Mouse (Mus musculus): ENCODE data around the gene Krtap8-1. TPM values are rescaled to one million over a fixed set of nuclear protein-coding genes. Genes with fewer than 3 reads are reported as not detected.

Krtap8-1 gene
- total and polyA plus RNA-seq, 3 experiments, result not detected

DNA sequence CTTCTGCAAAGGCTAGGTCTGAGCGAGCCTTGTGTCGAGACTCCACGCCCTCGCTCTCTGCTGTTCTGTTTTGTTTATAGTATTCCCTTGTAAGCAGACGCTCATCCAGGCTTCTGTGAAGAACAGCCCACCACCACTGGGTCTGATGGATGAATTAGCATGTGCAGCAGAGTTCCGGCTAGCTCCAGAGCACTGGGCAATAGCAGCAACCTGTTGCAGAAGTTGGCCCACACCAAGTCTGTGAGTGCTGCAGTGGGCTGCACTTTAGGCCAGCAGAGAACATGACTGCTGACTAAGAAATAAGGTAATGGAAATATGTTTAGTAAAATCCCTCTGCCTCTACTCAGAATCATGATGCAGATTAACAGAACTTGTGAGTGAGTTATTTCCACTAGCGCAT is 42.1 kb upstream of the Krtap8-1 start:
- H3K79me2 ChIP-seq (ENCODE audit: control insufficient read depth, insufficient read depth, low read length, poor library complexity), result no peaks in the 10 kb centered on the region

DNA sequence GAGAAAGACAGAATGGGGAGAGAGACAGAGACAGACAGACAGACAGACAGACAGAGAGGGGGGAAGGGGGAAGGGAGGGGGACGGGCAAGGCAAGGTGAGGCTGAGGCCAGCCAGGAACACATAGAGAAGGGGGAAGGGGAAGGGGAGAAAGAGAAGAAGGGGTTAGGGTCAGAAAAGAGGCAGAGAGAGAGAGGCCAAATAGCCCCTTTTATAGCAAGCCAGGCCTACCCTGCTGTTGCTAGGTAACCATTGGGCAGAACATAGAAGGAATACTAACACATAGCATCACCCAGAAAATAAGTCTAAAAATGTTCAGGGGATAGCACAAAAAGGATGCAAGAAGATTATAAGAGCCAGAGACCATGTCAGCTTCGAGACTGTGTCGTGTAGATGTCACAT is 40.6 kb upstream of the Krtap8-1 start:
- no peaks in the 10 kb centered on the region for H3K36me3 ChIP-seq (ENCODE audit: control insufficient read depth in 1 of 2, insufficient read depth in 2 of 2, low read length in 2 of 2)
- TF ChIP-seq MYB (IDR thresholded peaks at IDR 0.05; ENCODE audit: low read depth, low read length) (no peak), POLR2A (IDR thresholded peaks at IDR 0.05; ENCODE audit: control insufficient read depth in 1 of 2, insufficient read depth in 1 of 2, low read depth in 1 of 2, low read length in 2 of 2, poor library complexity in 1 of 2) (no peak), MYC (IDR thresholded peaks at IDR 0.05; ENCODE audit: low read depth, low read length) (no peak), POLR2AphosphoS5 (IDR thresholded peaks at IDR 0.05; ENCODE audit: borderline replicate concordance, low read depth, low read length) (no peak), USF2 (IDR thresholded peaks at IDR 0.05; ENCODE audit: borderline replicate concordance in 1 of 2, insufficient read depth in 1 of 2, low read depth in 1 of 2, low read length in 2 of 2) (no peak), E2F4 (IDR thresholded peaks at IDR 0.05; ENCODE audit: borderline replicate concordance, low read depth, low read length) (no peak), ZMIZ1 (IDR thresholded peaks at IDR 0.05; ENCODE audit: low read depth, low read length) (no peak), ELF1 (IDR thresholded peaks at IDR 0.05; ENCODE audit: low read depth, low read length) (no peak), TCF12 (IDR thresholded peaks at IDR 0.05; ENCODE audit: low read depth, low read length) (no peak), ZC3H11A (IDR thresholded peaks at IDR 0.05; ENCODE audit: low read depth, low read length) (no peak), KAT2A (conservative IDR thresholded peaks at IDR 0.05; ENCODE audit: low read depth, low read length) (no peak), MEF2A (IDR thresholded peaks at IDR 0.05; ENCODE audit: extremely low read depth, insufficient replicate concordance, low read depth, low read length, poor library complexity, severe bottlenecking) (no peak), HCFC1 (IDR thresholded peaks at IDR 0.05; ENCODE audit: low read depth, low read length) (no peak), MAX (IDR thresholded peaks at IDR 0.05; ENCODE audit: low read length) (no peak), SIN3A (IDR thresholded peaks at IDR 0.05; ENCODE audit: low read length) (no peak), MAFK (IDR thresholded peaks at IDR 0.05; ENCODE audit: borderline replicate concordance, low read depth, low read length) (no peak)
- no peak overlapping the region for H3K4me3 ChIP-seq (ENCODE audit: control insufficient read depth in 1 of 2, insufficient read depth in 1 of 2, low read depth in 2 of 2, low read length in 2 of 2)
- H3K27me3 ChIP-seq (ENCODE audit: control insufficient read depth in 1 of 2, insufficient read depth in 2 of 2, low read length in 2 of 2), result no peaks in the 10 kb centered on the region
- no peaks in the 10 kb centered on the region for H3K9me3 ChIP-seq (replicated peaks; ENCODE audit: insufficient read depth, low read length)
- H3K79me2 ChIP-seq (ENCODE audit: control insufficient read depth, insufficient read depth, low read length, poor library complexity), result no peaks in the 10 kb centered on the region
- DNase-seq (ENCODE audit: low read depth, low spot score), result no peak
- no peaks in the 10 kb centered on the region for H3K4me1 ChIP-seq (ENCODE audit: control insufficient read depth in 1 of 2, insufficient read depth in 2 of 2, low read length in 2 of 2)
- H3K9ac ChIP-seq (ENCODE audit: control insufficient read depth, low read depth, low read length, poor library complexity, severe bottlenecking), result no peak overlapping the region
- H3K27ac ChIP-seq (ENCODE audit: control insufficient read depth, low read depth, low read length), result no peak overlapping the region

More for the DNA sequence above, 42.1 kb upstream of the Krtap8-1 start:
- Histone ChIP-seq H3K27me3 (ENCODE audit: control insufficient read depth in 1 of 2, insufficient read depth in 2 of 2, low read length in 2 of 2) (no peaks in the 10 kb centered on the region), H3K9me3 (replicated peaks; ENCODE audit: insufficient read depth, low read length) (no peaks in the 10 kb centered on the region), H3K27ac (ENCODE audit: control insufficient read depth, low read depth, low read length) (no peak overlapping the region), H3K9ac (ENCODE audit: control insufficient read depth, low read depth, low read length, poor library complexity, severe bottlenecking) (no peak overlapping the region), H3K4me3 (ENCODE audit: control insufficient read depth in 1 of 2, insufficient read depth in 1 of 2, low read depth in 2 of 2, low read length in 2 of 2) (no peak overlapping the region), H3K4me1 (ENCODE audit: control insufficient read depth in 1 of 2, insufficient read depth in 2 of 2, low read length in 2 of 2) (no peaks in the 10 kb centered on the region), H3K36me3 (ENCODE audit: control insufficient read depth in 1 of 2, insufficient read depth in 2 of 2, low read length in 2 of 2) (no peaks in the 10 kb centered on the region)
- no peak for DNase-seq (ENCODE audit: low read depth, low spot score)
- TF ChIP-seq USF2 (IDR thresholded peaks at IDR 0.05; ENCODE audit: borderline replicate concordance in 1 of 2, insufficient read depth in 1 of 2, low read depth in 1 of 2, low read length in 2 of 2) (no peak), ETS1 (IDR thresholded peaks at IDR 0.05; ENCODE audit: low read depth, low read length) (no peak), RAD21 (IDR thresholded peaks at IDR 0.05; ENCODE audit: low read depth, low read length) (no peak), MAX (IDR thresholded peaks at IDR 0.05; ENCODE audit: low read length) (no peak), BHLHE40 (IDR thresholded peaks at IDR 0.05; ENCODE audit: borderline replicate concordance, low read depth, low read length) (no peak), CHD2 (IDR thresholded peaks at IDR 0.05; ENCODE audit: low read length) (no peak), POLR2A (IDR thresholded peaks at IDR 0.05; ENCODE audit: control insufficient read depth in 1 of 2, insufficient read depth in 1 of 2, low read depth in 1 of 2, low read length in 2 of 2, poor library complexity in 1 of 2) (no peak), EP300 (IDR thresholded peaks at IDR 0.05; ENCODE audit: low read depth in 1 of 2, low read length in 2 of 2) (no peak), POLR2AphosphoS2 (IDR thresholded peaks at IDR 0.05; ENCODE audit: low read length) (no peak), CHD1 (IDR thresholded peaks at IDR 0.05; ENCODE audit: low read depth, low read length) (no peak), MYB (IDR thresholded peaks at IDR 0.05; ENCODE audit: low read depth, low read length) (no peak), ZNF384 (IDR thresholded peaks at IDR 0.05; ENCODE audit: low read depth, low read length) (no peak), JUND (IDR thresholded peaks at IDR 0.05; ENCODE audit: low read depth, low read length) (no peak), NRF1 (IDR thresholded peaks at IDR 0.05; ENCODE audit: insufficient read depth, low read depth, low read length, poor library complexity, severe bottlenecking) (no peak), HCFC1 (IDR thresholded peaks at IDR 0.05; ENCODE audit: low read depth, low read length) (no peak), ZKSCAN1 (IDR thresholded peaks at IDR 0.05; ENCODE audit: low read depth, low read length) (no peak), SIN3A (IDR thresholded peaks at IDR 0.05; ENCODE audit: low read length) (no peak), E2F4 (IDR thresholded peaks at IDR 0.05; ENCODE audit: borderline replicate concordance, low read depth, low read length) (no peak)

Measured in MEL (cell line).